Mouse (Mus musculus): ENCODE results near the gene Pitpna.

GRCm38 (mm10) chr11:75544713-75545112 lies 43.2 kb upstream of the Pitpna start:
- no peak for TF ChIP-seq CTCF (IDR thresholded peaks at IDR 0.05; ENCODE audit: insufficient read depth, low read length)
- no peak for TF ChIP-seq POLR2A (IDR thresholded peaks at IDR 0.05; ENCODE audit: borderline replicate concordance, extremely low read depth, low read depth, low read length)

Measured in lung, adult 2 months (tissue).